Mouse (Mus musculus): Measurements from ENCODE around the gene Ccdc120. TPM values are rescaled to one million over a fixed set of nuclear protein-coding genes. Genes with fewer than 3 reads are reported as not detected.
"Not testable (repeated sequence)": the region's sequence is repeated elsewhere in the genome, so short reads cannot be mapped to it uniquely, and the experiment has no call there.

The Ccdc120 gene
- polyA plus RNA-seq, 1 experiment from 2014 or later: 22.8 TPM

GRCm38 (mm10) chrX:7724135-7724534 is 26.6 kb downstream of the Ccdc120 start:
- Histone ChIP-seq H3K4me2 (ENCODE audit: low read depth, severe bottlenecking) (no peak overlapping the region), H3K27ac (replicated peaks; ENCODE audit: low read depth, low read length) (no peak overlapping the region), H3K9ac (ENCODE audit: low read length) (no peak overlapping the region), H3K9me3 (ENCODE audit: control insufficient read depth, low read length) (no peaks in the 10 kb centered on the region), H3K27me3 (ENCODE audit: control insufficient read depth, insufficient read depth, low read length) (no peaks in the 10 kb centered on the region), H3K4me1 (ENCODE audit: control insufficient read depth, insufficient read depth, low read length) (no peaks in the 10 kb centered on the region), H3K4me3 (ENCODE audit: low read depth, low read length) (no peak overlapping the region), H3K36me3 (ENCODE audit: control insufficient read depth, insufficient read depth, low read length) (no peaks in the 10 kb centered on the region)
- no peak for DNase-seq (ENCODE audit: low spot score)
- WGBS: 74% methylated on average over 7 of the region's 7 CpGs
- no peak for ATAC-seq (ENCODE audit: insufficient number of reproducible peaks, low FRiP score, low TSS enrichment, low read depth)

GRCm38 (mm10) chrX:7722691-7723090 is 28.0 kb downstream of the Ccdc120 start:
- H3K4me3 ChIP-seq (ENCODE audit: low read depth, low read length): peak overlapping the region; percentile 41
- no peaks in the 10 kb centered on the region for H3K4me1 ChIP-seq (ENCODE audit: control insufficient read depth, insufficient read depth, low read length)
- WGBS: 31% methylated on average over 4 of the region's 4 CpGs
- no peak for ATAC-seq (ENCODE audit: insufficient number of reproducible peaks, low FRiP score, low TSS enrichment, low read depth)
- no peak overlapping the region for H3K9ac ChIP-seq (ENCODE audit: low read length)
- H3K27ac ChIP-seq (replicated peaks; ENCODE audit: low read depth, low read length): no peak overlapping the region
- no peaks in the 10 kb centered on the region for H3K36me3 ChIP-seq (ENCODE audit: control insufficient read depth, insufficient read depth, low read length)
- no peaks in the 10 kb centered on the region for H3K9me3 ChIP-seq (ENCODE audit: control insufficient read depth, low read length)
- H3K4me2 ChIP-seq (ENCODE audit: low read depth, severe bottlenecking): peak overlapping the region; percentile 58
- no peaks in the 10 kb centered on the region for H3K27me3 ChIP-seq (ENCODE audit: control insufficient read depth, insufficient read depth, low read length)
- DNase-seq (ENCODE audit: low spot score): no peak

GRCm38 (mm10) chrX:7722282-7722611 is 28.5 kb downstream of the Ccdc120 start:
- Histone ChIP-seq H3K4me1 (ENCODE audit: control insufficient read depth, insufficient read depth, low read length) (no peaks in the 10 kb centered on the region), H3K4me3 (ENCODE audit: low read depth, low read length) (peak overlapping the region; percentile 41), H3K4me2 (ENCODE audit: low read depth, severe bottlenecking) (peak overlapping the region; percentile 58), H3K9ac (ENCODE audit: low read length) (peak overlapping the region; percentile 56; the same call in 1 of the 2 replicates), H3K9me3 (ENCODE audit: control insufficient read depth, low read length) (no peaks in the 10 kb centered on the region), H3K36me3 (ENCODE audit: control insufficient read depth, insufficient read depth, low read length) (no peaks in the 10 kb centered on the region), H3K27me3 (ENCODE audit: control insufficient read depth, insufficient read depth, low read length) (no peaks in the 10 kb centered on the region), H3K27ac (replicated peaks; ENCODE audit: low read depth, low read length) (0 out of 2 replicates have a peak overlapping the region, but pooled peaks have one; percentile 70)
- ATAC-seq (ENCODE audit: insufficient number of reproducible peaks, low FRiP score, low TSS enrichment, low read depth) (no peak), DNase-seq (ENCODE audit: low spot score) (no peak)
- WGBS: 14% methylated on average over 11 of the region's 11 CpGs

GRCm38 (mm10) chrX:7721514-7722281 is 29.0 kb downstream of the Ccdc120 start, which contains the start of gene Gm45208:
TSS of gene Gm45208 (plus strand) at chrX:7722245.
- peak; percentile 73 for ATAC-seq (ENCODE audit: insufficient number of reproducible peaks, low FRiP score, low TSS enrichment, low read depth)
- peak; percentile 66 for DNase-seq (ENCODE audit: low spot score)
- no peaks in the 10 kb centered on the region for H3K27me3 ChIP-seq (ENCODE audit: control insufficient read depth, insufficient read depth, low read length)
- H3K4me1 ChIP-seq (ENCODE audit: control insufficient read depth, insufficient read depth, low read length): no peaks in the 10 kb centered on the region
- peak within 1 kb of the TSS; percentile 58 for H3K4me2 ChIP-seq (ENCODE audit: low read depth, severe bottlenecking)
- WGBS: 19% methylated on average over 22 of the region's 22 CpGs
- peak within 1 kb of the TSS; percentile 70; the same call in 1 of the 2 replicates for H3K27ac ChIP-seq (replicated peaks; ENCODE audit: low read depth, low read length)
- H3K36me3 ChIP-seq (ENCODE audit: control insufficient read depth, insufficient read depth, low read length): no peaks in the 10 kb centered on the region
- H3K9me3 ChIP-seq (ENCODE audit: control insufficient read depth, low read length): no peaks in the 10 kb centered on the region
- peak within 1 kb of the TSS; percentile 56 for H3K9ac ChIP-seq (ENCODE audit: low read length)
- peak within 1 kb of the TSS; percentile 41 for H3K4me3 ChIP-seq (ENCODE audit: low read depth, low read length)

GRCm38 (mm10) chrX:7716058-7716457 is 34.6 kb downstream of the Ccdc120 start:
- DNase-seq (ENCODE audit: low spot score); H3K27ac ChIP-seq (replicated peaks; ENCODE audit: low read depth, low read length); H3K27me3 ChIP-seq (ENCODE audit: control insufficient read depth, insufficient read depth, low read length); H3K4me3 ChIP-seq (ENCODE audit: low read depth, low read length); H3K4me2 ChIP-seq (ENCODE audit: low read depth, severe bottlenecking); H3K9ac ChIP-seq (ENCODE audit: low read length); ATAC-seq (ENCODE audit: insufficient number of reproducible peaks, low FRiP score, low TSS enrichment, low read depth); H3K36me3 ChIP-seq (ENCODE audit: control insufficient read depth, insufficient read depth, low read length); H3K4me1 ChIP-seq (ENCODE audit: control insufficient read depth, insufficient read depth, low read length); H3K9me3 ChIP-seq (ENCODE audit: control insufficient read depth, low read length): not testable (repeated sequence)
- WGBS: 52% methylated on average over 1 of the region's 1 CpGs

- peak within 1 kb of the TSS; percentile 35; the same call in 1 of the 2 replicates for H3K4me2 ChIP-seq (ENCODE audit: low read depth, severe bottlenecking)
- H3K27ac ChIP-seq (replicated peaks; ENCODE audit: low read depth, low read length); H3K9ac ChIP-seq (ENCODE audit: low read length); H3K27me3 ChIP-seq (ENCODE audit: control insufficient read depth, insufficient read depth, low read length); H3K36me3 ChIP-seq (ENCODE audit: control insufficient read depth, insufficient read depth, low read length); H3K9me3 ChIP-seq (ENCODE audit: control insufficient read depth, low read length); H3K4me1 ChIP-seq (ENCODE audit: control insufficient read depth, insufficient read depth, low read length): not testable (repeated sequence)
- DNase-seq (ENCODE audit: low spot score) (peak; percentile 87), ATAC-seq (ENCODE audit: insufficient number of reproducible peaks, low FRiP score, low TSS enrichment, low read depth) (peak; percentile 97)
- H3K4me3 ChIP-seq (ENCODE audit: low read depth, low read length): peak within 1 kb of the TSS; percentile 27
- 18% methylated on average over 18 of the region's 60 CpGs for WGBS
These were observed 36.4 kb downstream of the Ccdc120 start, which contains the start of gene Wdr45 for GRCm38 (mm10) chrX:7714135-7714899. TSS of gene Wdr45 (plus strand) at chrX:7714333.

GRCm38 (mm10) chrX:7713764-7714134 is 37.0 kb downstream of the Ccdc120 start:
- peak; percentile 39 for ATAC-seq (ENCODE audit: insufficient number of reproducible peaks, low FRiP score, low TSS enrichment, low read depth)
- H3K27ac ChIP-seq (replicated peaks; ENCODE audit: low read depth, low read length); H3K9ac ChIP-seq (ENCODE audit: low read length): not testable (repeated sequence)

GRCm38 (mm10) chrX:7696954-7697381 is 53.7 kb downstream of the Ccdc120 start, which contains the start of gene Gpkow:
TSS of gene Gpkow (plus strand) at chrX:7697131.
- Histone ChIP-seq H3K27me3 (ENCODE audit: control insufficient read depth, insufficient read depth, low read length) (no peaks in the 10 kb centered on the region), H3K4me1 (ENCODE audit: control insufficient read depth, insufficient read depth, low read length) (no peaks in the 10 kb centered on the region), H3K36me3 (ENCODE audit: control insufficient read depth, insufficient read depth, low read length) (no peaks in the 10 kb centered on the region), H3K9me3 (ENCODE audit: control insufficient read depth, low read length) (no peaks in the 10 kb centered on the region), H3K4me3 (ENCODE audit: low read depth, low read length) (peak within 1 kb of the TSS; percentile 57), H3K27ac (replicated peaks; ENCODE audit: low read depth, low read length) (no peak within 1 kb of the TSS), H3K4me2 (ENCODE audit: low read depth, severe bottlenecking) (peak within 1 kb of the TSS; percentile 41), H3K9ac (ENCODE audit: low read length) (peak within 1 kb of the TSS; percentile 58)
- WGBS: 13% methylated on average over 33 of the region's 33 CpGs
- DNase-seq (ENCODE audit: low spot score): peak; percentile 76
- peak; percentile 86 for ATAC-seq (ENCODE audit: insufficient number of reproducible peaks, low FRiP score, low TSS enrichment, low read depth)

More at GRCm38 (mm10) chrX:7713764-7714134, 37.0 kb downstream of the Ccdc120 start:
- 30% methylated on average over 5 of the region's 12 CpGs for WGBS
- not testable (repeated sequence) for H3K36me3 ChIP-seq (ENCODE audit: control insufficient read depth, insufficient read depth, low read length); DNase-seq (ENCODE audit: low spot score); H3K27me3 ChIP-seq (ENCODE audit: control insufficient read depth, insufficient read depth, low read length); H3K4me1 ChIP-seq (ENCODE audit: control insufficient read depth, insufficient read depth, low read length); H3K9me3 ChIP-seq (ENCODE audit: control insufficient read depth, low read length)
- peak overlapping the region; percentile 27 for H3K4me3 ChIP-seq (ENCODE audit: low read depth, low read length)
- H3K4me2 ChIP-seq (ENCODE audit: low read depth, severe bottlenecking): peak overlapping the region; percentile 35; the same call in 1 of the 2 replicates
